Mouse (Mus musculus): Measurements from ENCODE around the gene Dap. TPM values are rescaled to one million over a fixed set of nuclear protein-coding genes. Genes with fewer than 3 reads are reported as not detected.

Dap gene
- total and polyA plus RNA-seq, 3 experiments: 12.6 to 69.8 (median 15.1) TPM

DNA sequence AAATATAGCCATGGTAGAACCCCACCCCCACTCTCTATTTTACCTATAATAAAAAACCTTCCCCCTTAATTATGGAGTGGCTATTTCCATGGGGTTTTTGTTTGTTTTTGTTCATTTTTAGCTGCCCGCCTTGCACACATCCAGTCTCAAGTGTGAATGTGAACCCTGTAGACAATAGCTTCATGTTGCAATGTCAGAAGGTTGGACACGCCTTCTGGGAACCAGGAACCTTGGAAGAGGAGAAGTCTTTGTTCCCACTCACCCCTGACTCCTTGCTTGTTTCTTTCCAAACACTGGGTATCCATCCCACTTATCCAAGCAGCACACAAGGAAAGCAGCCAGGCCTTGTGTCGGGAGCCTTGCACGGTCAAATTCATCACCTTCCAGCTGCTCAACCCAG is 94.9 kb downstream of the Dap start:
- H3K79me2 ChIP-seq (replicated peaks; ENCODE audit: control insufficient read depth, extremely low read depth, insufficient read depth, poor library complexity, severe bottlenecking): peaks cover 44% of the 10 kb centered on the region
- dilution Hi-C loops (cut with MboI; ENCODE audit: extremely low pct_ligation_motif_present, extremely low pct_unique_long_range_greater_than_20kb, low sequenced_read_pairs): no loop called here

DNA sequence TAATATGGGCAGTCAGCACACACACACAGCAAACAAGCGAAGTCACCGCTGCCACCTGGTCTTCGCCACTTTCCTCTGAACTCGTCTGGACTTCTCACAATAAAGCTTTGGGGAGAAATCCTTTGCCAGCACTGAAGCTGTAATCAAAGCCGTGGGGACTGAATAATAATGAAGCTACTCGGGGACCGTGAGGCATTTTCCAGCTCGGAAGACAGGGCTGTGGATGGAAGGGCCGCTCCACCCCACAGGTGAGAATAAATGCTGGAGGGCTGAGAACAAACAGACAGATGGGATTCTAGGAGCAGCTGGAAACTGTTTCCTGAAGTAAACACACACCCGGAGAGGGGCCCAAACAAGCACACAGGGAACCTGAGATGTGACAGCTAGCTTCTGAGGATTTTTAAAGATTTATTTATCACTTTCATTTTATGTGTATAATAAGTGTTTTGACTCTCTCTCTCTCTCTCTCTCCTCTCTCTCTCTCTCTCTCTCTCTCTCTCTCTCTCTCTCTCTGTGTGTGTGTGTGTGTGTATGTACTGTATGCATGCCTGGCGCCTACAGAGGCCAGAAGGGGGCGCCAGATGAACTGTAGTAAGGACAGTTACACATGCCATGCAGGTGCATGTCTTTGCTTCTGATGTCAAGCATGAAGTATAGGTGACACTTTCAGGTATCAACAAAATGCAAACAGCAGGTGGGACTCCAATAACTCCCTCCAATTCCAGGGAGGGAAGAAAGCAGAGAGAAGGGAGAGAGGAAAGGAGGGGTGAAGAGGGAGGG is 96.7 kb downstream of the Dap start:
- in situ Hi-C loops (cut with MboI; ENCODE audit: low pct_ligation_motif_present, low pct_unique_long_range_greater_than_20kb, low sequenced_read_pairs): no loop called here

More for the DNA sequence above, 94.9 kb downstream of the Dap start:
- no peaks in the 10 kb centered on the region for H3K27me3 ChIP-seq (replicated peaks)
- H3K4me3 ChIP-seq (replicated peaks in 1 of 3; ENCODE audit: low read depth in 2 of 3, low read length in 2 of 3, poor library complexity in 1 of 3): no peak overlapping the region
- DNase-seq (ENCODE audit: extremely low read depth): no peak
- in situ Hi-C loops (cut with MboI; ENCODE audit: low pct_ligation_motif_present, low pct_unique_long_range_greater_than_20kb, low sequenced_read_pairs): no loop called here
- H3K36me3 ChIP-seq (replicated peaks in 1 of 2; ENCODE audit: control insufficient read depth in 1 of 2, insufficient read depth in 1 of 2, low read length in 1 of 2): peaks cover 68 to 92% of the 10 kb centered on the region in 2 experiments
- peak overlapping the region; percentile 30; the same call in 1 of the 2 replicates for H3K4me2 ChIP-seq (ENCODE audit: insufficient read depth, low read depth, poor library complexity, severe bottlenecking)
- peaks cover 17 to 82% of the 10 kb centered on the region in 2 experiments for H3K4me1 ChIP-seq (ENCODE audit: control insufficient read depth in 1 of 2, insufficient read depth in 2 of 2)
- peaks cover 14% of the 10 kb centered on the region for H3K9me3 ChIP-seq (replicated peaks; ENCODE audit: low read length)
- TF ChIP-seq USF2 (conservative IDR thresholded peaks at IDR 0.05; ENCODE audit: low read depth, low read length) (no peak), ZC3H11A (IDR thresholded peaks at IDR 0.05; ENCODE audit: low read depth, low read length) (no peak)
- H3K27ac ChIP-seq (ENCODE audit: insufficient read depth, low read depth): peak overlapping the region; percentile 73
- no peak overlapping the region for H3K9ac ChIP-seq (ENCODE audit: insufficient read depth, low read depth)

GRCm38 (mm10) chr15:31323684-31324083 is 99.6 kb downstream of the Dap start:
- in situ Hi-C loops (cut with MboI; ENCODE audit: low pct_ligation_motif_present, low pct_unique_long_range_greater_than_20kb, low sequenced_read_pairs): no loop called here
- no peak overlapping the region for H3K4me2 ChIP-seq (ENCODE audit: insufficient read depth, low read depth, poor library complexity, severe bottlenecking)
- H3K79me2 ChIP-seq (replicated peaks; ENCODE audit: control insufficient read depth, extremely low read depth, insufficient read depth, poor library complexity, severe bottlenecking): peaks cover 61% of the 10 kb centered on the region
- TF ChIP-seq SMC3 (IDR thresholded peaks at IDR 0.05; ENCODE audit: low read depth, low read length) (peak; percentile 27), USF2 (conservative IDR thresholded peaks at IDR 0.05; ENCODE audit: low read depth, low read length) (no peak), MAX (IDR thresholded peaks at IDR 0.05; ENCODE audit: low read length) (no peak), CTCF (conservative IDR thresholded peaks at IDR 0.05 in 1 of 2, IDR thresholded peaks at IDR 0.05 in 1 of 2; ENCODE audit: low read depth in 2 of 2, low read length in 2 of 2) (peak; percentile 10 to 43; a peak in 2 of 4 replicates), RAD21 (IDR thresholded peaks at IDR 0.05; ENCODE audit: low read depth, low read length) (peak; percentile 14)
- peaks cover 2% of the 10 kb centered on the region for H3K9me3 ChIP-seq (replicated peaks; ENCODE audit: low read length)
- dilution Hi-C loops (cut with MboI; ENCODE audit: extremely low pct_ligation_motif_present, extremely low pct_unique_long_range_greater_than_20kb, low sequenced_read_pairs): no loop called here
- H3K4me1 ChIP-seq (ENCODE audit: control insufficient read depth in 1 of 2, insufficient read depth in 2 of 2): peaks cover 34 to 88% of the 10 kb centered on the region in 2 experiments
- peaks cover 61 to 98% of the 10 kb centered on the region in 2 experiments for H3K36me3 ChIP-seq (replicated peaks in 1 of 2; ENCODE audit: control insufficient read depth in 1 of 2, insufficient read depth in 1 of 2, low read length in 1 of 2)
- H3K4me3 ChIP-seq (replicated peaks in 1 of 3; ENCODE audit: low read depth in 2 of 3, low read length in 2 of 3, poor library complexity in 1 of 3): no peak overlapping the region
- no peak overlapping the region for H3K27ac ChIP-seq (ENCODE audit: insufficient read depth, low read depth)
- no peak overlapping the region for H3K9ac ChIP-seq (ENCODE audit: insufficient read depth, low read depth)
- H3K27me3 ChIP-seq (replicated peaks): no peaks in the 10 kb centered on the region
- DNase-seq (ENCODE audit: extremely low read depth): no peak

More for the DNA sequence above, 96.7 kb downstream of the Dap start:
- Histone ChIP-seq H3K79me2 (replicated peaks; ENCODE audit: control insufficient read depth, extremely low read depth, insufficient read depth, poor library complexity, severe bottlenecking) (peaks cover 51% of the 10 kb centered on the region), H3K4me3 (replicated peaks in 1 of 3; ENCODE audit: low read depth in 2 of 3, low read length in 2 of 3, poor library complexity in 1 of 3) (no peak overlapping the region), H3K9ac (ENCODE audit: insufficient read depth, low read depth) (no peak overlapping the region), H3K27ac (ENCODE audit: insufficient read depth, low read depth) (no peak overlapping the region), H3K4me1 (ENCODE audit: control insufficient read depth in 1 of 2, insufficient read depth in 2 of 2) (peaks cover 25 to 86% of the 10 kb centered on the region in 2 experiments), H3K4me2 (ENCODE audit: insufficient read depth, low read depth, poor library complexity, severe bottlenecking) (no peak overlapping the region), H3K27me3 (replicated peaks) (no peaks in the 10 kb centered on the region), H3K36me3 (replicated peaks in 1 of 2; ENCODE audit: control insufficient read depth in 1 of 2, insufficient read depth in 1 of 2, low read length in 1 of 2) (peaks cover 73 to 93% of the 10 kb centered on the region in 2 experiments), H3K9me3 (replicated peaks; ENCODE audit: low read length) (peaks cover 14% of the 10 kb centered on the region)
- dilution Hi-C loops (cut with MboI; ENCODE audit: extremely low pct_ligation_motif_present, extremely low pct_unique_long_range_greater_than_20kb, low sequenced_read_pairs): no loop called here
- no peak for TF ChIP-seq ETS1 (conservative IDR thresholded peaks at IDR 0.05; ENCODE audit: low read depth, low read length)
- peak in 1 of 2 experiments; percentile 56; a peak in 2 of 4 replicates for TF ChIP-seq CTCF (conservative IDR thresholded peaks at IDR 0.05 in 1 of 2, IDR thresholded peaks at IDR 0.05 in 1 of 2; ENCODE audit: low read depth in 2 of 2, low read length in 2 of 2)
- TF ChIP-seq IRF4 (IDR thresholded peaks at IDR 0.05; ENCODE audit: low read depth, low read length): no peak
- TF ChIP-seq TBP (conservative IDR thresholded peaks at IDR 0.05; ENCODE audit: low read depth, low read length): no peak
- no peak for TF ChIP-seq RCOR1 (conservative IDR thresholded peaks at IDR 0.05; ENCODE audit: low read depth, low read length)
- no peak for TF ChIP-seq JUN (IDR thresholded peaks at IDR 0.05; ENCODE audit: insufficient read depth, low read depth, low read length)
- TF ChIP-seq RAD21 (IDR thresholded peaks at IDR 0.05; ENCODE audit: low read depth, low read length): peak; percentile 40
- TF ChIP-seq E2F4 (IDR thresholded peaks at IDR 0.05; ENCODE audit: insufficient replicate concordance, low read depth, low read length): no peak
- TF ChIP-seq SMC3 (IDR thresholded peaks at IDR 0.05; ENCODE audit: low read depth, low read length): peak; percentile 37
- no peak for TF ChIP-seq POLR2AphosphoS2 (IDR thresholded peaks at IDR 0.05; ENCODE audit: low read depth, low read length)
- no peak for TF ChIP-seq CHD2 (IDR thresholded peaks at IDR 0.05; ENCODE audit: low read length)
- DNase-seq (ENCODE audit: extremely low read depth): peak; percentile 64

Data from CH12.LX (cell line).